Mouse (Mus musculus) lung, adult 2 months (tissue): Measurements from ENCODE around the gene Cops2. TPM values are rescaled to one million over a fixed set of nuclear protein-coding genes. Genes with fewer than 3 reads are reported as not detected.

Experiments
- DNase-seq: peaks from one replicate; pipeline ENCODE4 v3.0.0; 2022
- H3K4me1 ChIP-seq: fragments of 200-500 bp; 2 replicates; pipeline ENCODE4 v1.6.1; 2011; ENCODE audit warnings: low read length; ENCODE audit not compliant: control insufficient read depth, insufficient read depth
- H3K4me3 ChIP-seq: fragments of 200-500 bp; replicated peaks from 2 replicates; pipeline ENCODE3; 2011; ENCODE audit warnings: low read depth, mild to moderate bottlenecking, control low read depth, low read length; ENCODE audit errors: extremely low read depth
- CTCF ChIP-seq: fragments of 200-500 bp; IDR thresholded peaks from 2 replicates; pipeline ENCODE4 v1.5.1; 2011; ENCODE audit warnings: mild to moderate bottlenecking, low read length, control low read depth; ENCODE audit not compliant: insufficient read depth
- POLR2A ChIP-seq: fragments of 200-500 bp; IDR thresholded peaks from 2 replicates; pipeline ENCODE4 v1.6.1; 2011; ENCODE audit warnings: low read depth, mild to moderate bottlenecking, control low read depth, low read length, borderline replicate concordance; ENCODE audit errors: extremely low read depth
- WGBS: fragments of 180-500 bp; shearing (Covaris S2); methylation state at CpG from one replicate; pipeline ENCODE4 v1.1.7; 2018; 5-methylcytosine and 5-hydroxymethylcytosine counted together
- polyA plus RNA-seq: library from polyadenylated mRNA; depleted of rRNA; stranded (reverse); fragments of >200 nt; gene quantifications from 2 replicates; pipeline ENCODE4 v1.2.3, GENCODE M21; 2012

Cops2 gene
- polyA plus RNA-seq, 1 experiment = 9.4 TPM

- TF ChIP-seq POLR2A (no peak), CTCF (no peak)
- DNase-seq = no peak
- Histone ChIP-seq H3K4me3 (no peak overlapping the region), H3K4me1 (no peaks in the 10 kb centered on the region; the same call in 1 of the 2 replicates)
Observed at GRCm38 (mm10) chr2:125797872-125798271, 61.1 kb downstream of the Cops2 start.

GRCm38 (mm10) chr2:125795118-125795517, 63.8 kb downstream of the Cops2 start:
- TF ChIP-seq POLR2A (no peak), CTCF (no peak)
- WGBS = 64% methylated on average over 2 of the region's 2 CpGs

GRCm38 (mm10) chr2:125794166-125794565, 64.8 kb downstream of the Cops2 start:
- no peak for TF ChIP-seq POLR2A
- TF ChIP-seq CTCF = no peak
- WGBS = 67% methylated on average over 2 of the region's 2 CpGs
- DNase-seq = no peak
- no peak overlapping the region for H3K4me3 ChIP-seq
- H3K4me1 ChIP-seq = peaks cover 10% of the 10 kb centered on the region

More at GRCm38 (mm10) chr2:125795118-125795517, 63.8 kb downstream of the Cops2 start:
- no peak for DNase-seq
- peaks cover 10% of the 10 kb centered on the region for H3K4me1 ChIP-seq
- H3K4me3 ChIP-seq = no peak overlapping the region

- 57% methylated on average over 11 of the region's 11 CpGs for WGBS
- TF ChIP-seq POLR2A (no peak), CTCF (no peak)
- Histone ChIP-seq H3K4me1 (peaks cover 14% of the 10 kb centered on the region), H3K4me3 (no peak overlapping the region)
- DNase-seq = peak; percentile 42
Observed at GRCm38 (mm10) chr2:125792879-125793261, 66.1 kb downstream of the Cops2 start.

- peak; percentile 71 for DNase-seq
Observed at GRCm38 (mm10) chr2:125792144-125792878, 66.6 kb downstream of the Cops2 start.

GRCm38 (mm10) chr2:125791485-125791885, 67.5 kb downstream of the Cops2 start:
- DNase-seq = no peak
- Histone ChIP-seq H3K4me3 (peak overlapping the region; percentile 18), H3K4me1 (peaks cover 15% of the 10 kb centered on the region)
- TF ChIP-seq POLR2A (0 out of 2 replicates have a peak, but pooled peaks have one; percentile 8), CTCF (no peak)
- WGBS = 42% methylated on average over 7 of the region's 7 CpGs

More at GRCm38 (mm10) chr2:125792144-125792878, 66.6 kb downstream of the Cops2 start:
- WGBS = 37% methylated on average over 2 of the region's 2 CpGs
- no peak overlapping the region for H3K4me3 ChIP-seq
- peaks cover 15% of the 10 kb centered on the region for H3K4me1 ChIP-seq
- no peak for TF ChIP-seq CTCF
- TF ChIP-seq POLR2A = no peak

GRCm38 (mm10) chr2:125790242-125790641, 68.7 kb downstream of the Cops2 start:
- no peak for DNase-seq
- Histone ChIP-seq H3K4me1 (peaks cover 15% of the 10 kb centered on the region), H3K4me3 (no peak overlapping the region)
- TF ChIP-seq POLR2A (no peak), CTCF (no peak)
- 92% methylated on average over 4 of the region's 4 CpGs for WGBS

GRCm38 (mm10) chr2:125789265-125789664, 69.7 kb downstream of the Cops2 start:
- 87% methylated on average over 5 of the region's 5 CpGs for WGBS
- Histone ChIP-seq H3K4me3 (no peak overlapping the region), H3K4me1 (peaks cover 15% of the 10 kb centered on the region)
- no peak for DNase-seq
- TF ChIP-seq CTCF = no peak
- TF ChIP-seq POLR2A = no peak

GRCm38 (mm10) chr2:125788785-125789184, 70.2 kb downstream of the Cops2 start:
- DNase-seq = no peak

GRCm38 (mm10) chr2:125788351-125788750, 70.6 kb downstream of the Cops2 start:
- Histone ChIP-seq H3K4me1 (peaks cover 15% of the 10 kb centered on the region), H3K4me3 (no peak overlapping the region)
- no peak for DNase-seq
- TF ChIP-seq POLR2A = no peak
- TF ChIP-seq CTCF = no peak

More at GRCm38 (mm10) chr2:125788785-125789184, 70.2 kb downstream of the Cops2 start:
- WGBS = 35% methylated on average over 3 of the region's 3 CpGs
- no peak for TF ChIP-seq POLR2A
- Histone ChIP-seq H3K4me3 (no peak overlapping the region), H3K4me1 (peaks cover 15% of the 10 kb centered on the region)

GRCm38 (mm10) chr2:125785021-125785420, 73.9 kb downstream of the Cops2 start:
- no peak for DNase-seq
- peaks cover 13% of the 10 kb centered on the region for H3K4me1 ChIP-seq
- WGBS = 77% methylated on average over 4 of the region's 4 CpGs
- no peak overlapping the region for H3K4me3 ChIP-seq
- TF ChIP-seq POLR2A (no peak), CTCF (no peak)
